Mouse (Mus musculus) midbrain, embryonic 16.5 days (tissue): ENCODE results near the gene Sord. TPM values are rescaled to one million over a fixed set of nuclear protein-coding genes. Genes with fewer than 3 reads are reported as not detected.

Experiments
- ATAC-seq: fragments of 200-750 bp; cut with Nextera tagmentation; 2 replicates; pipeline ENCODE4 v1.8.0; 2017; ENCODE audit warnings: moderate TSS enrichment
- H3K27ac ChIP-seq: fragments of 300-500 bp; sonication (generic); 2 replicates; pipeline ENCODE4 v1.5.1; 2014; ENCODE audit warnings: mild to moderate bottlenecking, low read length, mixed read lengths
- H3K27me3 ChIP-seq: fragments of 300-500 bp; sonication (generic); 2 replicates; pipeline ENCODE4 v1.6.1; 2014; ENCODE audit warnings: low read depth, low read length, mixed read lengths; ENCODE audit not compliant: control insufficient read depth, insufficient read depth
- H3K36me3 ChIP-seq: fragments of 300-500 bp; sonication (generic); 2 replicates; pipeline ENCODE4 v1.6.1; 2014; ENCODE audit warnings: mild to moderate bottlenecking, low read length, moderate library complexity, mixed read lengths; ENCODE audit not compliant: control insufficient read depth, insufficient read depth
- H3K4me1 ChIP-seq: fragments of 300-500 bp; sonication (generic); 2 replicates; pipeline ENCODE4 v1.6.1; 2014; ENCODE audit warnings: mild to moderate bottlenecking, low read length, mixed read lengths; ENCODE audit not compliant: control insufficient read depth, insufficient read depth
- H3K4me2 ChIP-seq: fragments of 300-500 bp; sonication (generic); 2 replicates; pipeline ENCODE4 v1.6.1; 2014; ENCODE audit warnings: mild to moderate bottlenecking, low read length, mixed read lengths
- H3K4me3 ChIP-seq: fragments of 300-500 bp; sonication (generic); 2 replicates; pipeline ENCODE4 v1.5.1; 2014; ENCODE audit warnings: low read depth, mild to moderate bottlenecking, low read length, moderate library complexity, mixed read lengths
- H3K9ac ChIP-seq: fragments of 300-500 bp; sonication (generic); 2 replicates; pipeline ENCODE4 v1.6.1; 2014; ENCODE audit warnings: low read depth, low read length, mixed read lengths
- H3K9me3 ChIP-seq: fragments of 300-500 bp; sonication (generic); replicated peaks from 2 replicates; pipeline ENCODE4 v1.6.1; 2014; ENCODE audit warnings: mild to moderate bottlenecking, low read length, mixed read lengths; ENCODE audit not compliant: control insufficient read depth, poor library complexity, severe bottlenecking
- WGBS: fragments of 180-500 bp; shearing (Covaris S2); extraction: QIAGEN DNeasy Blood & Tissue Kit; methylation state at CpG from one replicate; pipeline ENCODE4 v1.1.7; 2014; 5-methylcytosine and 5-hydroxymethylcytosine counted together
- polyA plus RNA-seq: library from polyadenylated mRNA; unstranded; fragments of >200 nt; fragmentation: Nextera tagmentation; extraction: Ambion mirVana; gene quantifications from 2 replicates; pipeline ENCODE4 v1.2.1, GENCODE M21; 2015

Sord gene
- polyA plus RNA-seq, 1 experiment from 2014 or later, result 25.5 TPM

DNA sequence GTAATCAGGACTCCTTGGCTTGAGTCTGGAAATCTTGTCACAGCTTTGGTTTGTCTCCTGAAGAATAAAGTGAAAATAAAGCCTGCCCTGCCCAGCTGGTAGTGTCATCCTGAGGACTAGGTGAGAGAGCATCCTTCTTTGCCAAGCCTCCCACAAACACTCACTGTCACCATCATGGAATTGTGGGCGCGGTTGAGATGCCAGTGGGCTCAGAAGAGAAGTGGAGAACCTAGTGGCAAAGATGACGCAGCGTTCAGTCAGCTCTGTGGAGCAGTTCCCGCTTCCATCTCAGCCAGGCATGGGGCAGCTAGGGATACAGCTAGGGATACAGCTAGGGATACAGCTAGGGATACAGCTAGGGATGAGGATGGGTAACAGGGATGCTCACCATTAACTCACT is 21.4 kb downstream of the Sord start:
- no peak for ATAC-seq
- 97% methylated on average over 5 of the region's 5 CpGs for WGBS
- H3K27me3 ChIP-seq, result no peaks in the 10 kb centered on the region

DNA sequence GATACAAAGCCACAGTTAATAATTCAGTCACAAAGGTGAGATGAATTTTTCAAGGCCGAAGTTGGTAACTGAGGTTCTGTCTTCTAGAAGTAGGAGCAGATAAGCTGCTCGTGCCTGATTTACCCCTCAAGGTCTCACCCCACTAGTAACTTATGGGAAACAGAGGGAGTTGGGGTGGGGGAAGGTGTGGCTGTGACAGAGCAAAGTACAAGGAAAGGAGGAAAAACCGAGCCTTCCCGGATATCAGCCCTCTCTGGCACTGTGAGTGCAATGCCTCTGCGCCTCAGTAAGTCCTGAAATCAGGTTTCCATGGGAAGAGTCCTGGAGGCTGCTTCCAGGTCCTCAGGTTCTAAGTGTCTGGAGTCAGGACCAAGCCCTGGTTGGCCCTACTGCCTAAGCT is 26.2 kb downstream of the Sord start:
- 93% methylated on average over 5 of the region's 5 CpGs for WGBS
- no peak overlapping the region for H3K9ac ChIP-seq
- H3K4me1 ChIP-seq, result peaks cover 12% of the 10 kb centered on the region
- no peak overlapping the region for H3K4me3 ChIP-seq
- ATAC-seq, result no peak
- no peaks in the 10 kb centered on the region for H3K27me3 ChIP-seq
- no peaks in the 10 kb centered on the region for H3K36me3 ChIP-seq
- no peak overlapping the region for H3K27ac ChIP-seq
- no peaks in the 10 kb centered on the region for H3K9me3 ChIP-seq
- H3K4me2 ChIP-seq, result no peak overlapping the region

More for the DNA sequence above, 21.4 kb downstream of the Sord start:
- no peak overlapping the region for H3K4me3 ChIP-seq
- H3K4me1 ChIP-seq, result no peaks in the 10 kb centered on the region
- H3K9ac ChIP-seq, result 0 out of 2 replicates have a peak overlapping the region, but pooled peaks have one; percentile 20
- H3K27ac ChIP-seq, result no peak overlapping the region
- H3K4me2 ChIP-seq, result no peak overlapping the region
- H3K9me3 ChIP-seq, result no peaks in the 10 kb centered on the region
- H3K36me3 ChIP-seq, result no peaks in the 10 kb centered on the region

GRCm38 (mm10) chr2:122264690-122265089 is 30.1 kb downstream of the Sord start:
- Histone ChIP-seq H3K4me1 (peaks cover 12% of the 10 kb centered on the region), H3K27me3 (no peaks in the 10 kb centered on the region), H3K9me3 (no peaks in the 10 kb centered on the region), H3K27ac (peak overlapping the region; percentile 67), H3K4me3 (no peak overlapping the region), H3K9ac (no peak overlapping the region), H3K4me2 (no peak overlapping the region; the same call in 1 of the 2 replicates), H3K36me3 (no peaks in the 10 kb centered on the region)
- ATAC-seq, result peak; percentile 91
- WGBS, result 18% methylated on average over 3 of the region's 3 CpGs

DNA sequence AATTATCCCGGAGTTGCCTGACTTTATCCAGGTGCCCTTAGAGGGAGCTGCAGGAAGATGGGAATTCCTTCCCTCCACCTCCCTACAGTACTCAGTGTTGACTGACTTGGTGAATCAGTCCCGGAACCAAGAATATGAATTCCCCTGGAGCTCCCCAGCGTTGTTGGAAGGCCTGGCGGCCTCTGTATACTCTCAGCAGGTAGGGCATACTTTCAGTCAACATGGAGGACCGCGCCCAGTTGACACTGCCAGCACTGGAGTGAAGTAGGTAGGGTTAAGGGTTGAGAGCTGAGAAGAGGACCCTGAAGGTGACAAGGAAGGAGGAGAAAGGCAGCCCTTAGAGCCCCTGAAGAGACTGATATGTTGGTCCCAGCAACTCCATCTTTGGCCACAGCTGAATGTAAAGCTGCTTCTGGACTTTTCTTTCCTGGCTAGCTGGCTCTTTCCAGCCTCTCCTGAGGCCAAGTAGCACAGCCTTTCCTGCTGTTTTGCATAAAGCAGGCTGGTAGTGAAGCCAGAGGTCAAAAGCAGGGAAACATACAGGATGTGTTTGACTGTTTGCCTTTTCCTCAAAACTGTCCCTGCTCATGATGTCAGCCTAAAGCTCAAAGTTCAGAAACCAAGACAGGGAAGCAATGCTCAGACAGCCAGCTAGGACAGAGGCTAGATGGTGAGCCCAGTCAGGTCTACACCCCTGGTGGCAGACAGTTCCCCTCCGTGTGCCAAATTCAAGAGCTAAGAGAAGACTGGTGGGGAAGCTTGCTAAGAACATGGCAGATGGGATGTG is 32.1 kb downstream of the Sord start:
- Histone ChIP-seq H3K9ac (no peak overlapping the region), H3K4me2 (no peak overlapping the region), H3K27me3 (no peaks in the 10 kb centered on the region), H3K36me3 (no peaks in the 10 kb centered on the region), H3K4me1 (peaks cover 12% of the 10 kb centered on the region), H3K4me3 (no peak overlapping the region), H3K9me3 (no peaks in the 10 kb centered on the region), H3K27ac (no peak overlapping the region)
- 93% methylated on average over 7 of the region's 7 CpGs for WGBS
- ATAC-seq, result no peak

DNA sequence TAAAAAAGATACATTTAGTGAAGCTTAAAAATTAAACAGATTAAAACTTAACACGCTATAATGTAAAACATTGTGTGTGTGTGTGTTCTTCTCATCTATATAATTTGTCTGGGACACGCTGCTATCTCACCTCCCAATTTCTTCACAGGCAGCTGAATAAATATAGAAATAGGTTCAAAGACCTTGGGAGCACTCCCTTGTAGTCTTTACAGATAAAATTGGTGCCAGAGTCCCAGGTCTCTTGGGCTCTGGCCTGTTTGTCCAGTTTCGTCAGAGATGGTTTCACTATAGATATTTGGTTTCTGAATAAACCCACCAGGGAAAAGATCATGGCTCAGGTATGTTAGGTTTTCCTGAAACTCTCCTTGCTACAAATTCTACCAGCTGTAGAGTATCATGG is 44.2 kb downstream of the Sord start:
- Histone ChIP-seq H3K9ac (no peak overlapping the region), H3K27me3 (no peaks in the 10 kb centered on the region), H3K9me3 (no peaks in the 10 kb centered on the region), H3K4me1 (no peaks in the 10 kb centered on the region), H3K27ac (no peak overlapping the region), H3K36me3 (no peaks in the 10 kb centered on the region), H3K4me2 (no peak overlapping the region), H3K4me3 (no peak overlapping the region)
- ATAC-seq, result no peak
- 91% methylated on average over 3 of the region's 3 CpGs for WGBS

DNA sequence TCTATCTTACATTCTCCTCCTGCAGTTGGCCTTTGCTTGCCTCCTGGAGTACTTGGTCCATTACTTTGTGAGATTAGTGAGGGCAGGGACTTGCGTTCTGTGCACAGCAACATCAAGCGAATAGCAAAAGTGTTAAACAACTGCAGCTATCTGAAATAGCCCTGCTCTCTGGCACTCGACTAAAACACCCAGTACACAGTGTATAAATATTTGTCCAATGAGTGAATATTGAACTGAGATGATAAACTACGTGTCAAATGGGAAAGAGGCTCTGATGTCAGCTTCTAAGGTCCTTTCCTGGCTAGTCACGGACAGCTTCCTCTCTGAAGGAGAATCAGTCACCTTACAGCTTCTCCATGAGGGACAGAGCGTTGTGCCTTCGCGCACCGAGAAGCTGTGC is 49.5 kb downstream of the Sord start:
- H3K4me2 ChIP-seq, result no peak overlapping the region
- 90% methylated on average over 9 of the region's 9 CpGs for WGBS

GRCm38 (mm10) chr2:122286137-122286536 is 51.6 kb downstream of the Sord start:
- H3K27ac ChIP-seq, result no peak overlapping the region
- H3K27me3 ChIP-seq, result no peaks in the 10 kb centered on the region
- ATAC-seq, result no peak
- H3K4me3 ChIP-seq, result no peak overlapping the region
- H3K4me1 ChIP-seq, result no peaks in the 10 kb centered on the region
- no peaks in the 10 kb centered on the region for H3K9me3 ChIP-seq
- H3K9ac ChIP-seq, result no peak overlapping the region
- no peaks in the 10 kb centered on the region for H3K36me3 ChIP-seq
- WGBS, result 70% methylated on average over 7 of the region's 7 CpGs
- H3K4me2 ChIP-seq, result no peak overlapping the region

More for the DNA sequence above, 49.5 kb downstream of the Sord start:
- H3K27me3 ChIP-seq, result no peaks in the 10 kb centered on the region
- H3K27ac ChIP-seq, result no peak overlapping the region
- no peaks in the 10 kb centered on the region for H3K36me3 ChIP-seq
- no peaks in the 10 kb centered on the region for H3K4me1 ChIP-seq
- H3K9me3 ChIP-seq, result no peaks in the 10 kb centered on the region
- H3K9ac ChIP-seq, result no peak overlapping the region
- ATAC-seq, result no peak
- no peak overlapping the region for H3K4me3 ChIP-seq

DNA sequence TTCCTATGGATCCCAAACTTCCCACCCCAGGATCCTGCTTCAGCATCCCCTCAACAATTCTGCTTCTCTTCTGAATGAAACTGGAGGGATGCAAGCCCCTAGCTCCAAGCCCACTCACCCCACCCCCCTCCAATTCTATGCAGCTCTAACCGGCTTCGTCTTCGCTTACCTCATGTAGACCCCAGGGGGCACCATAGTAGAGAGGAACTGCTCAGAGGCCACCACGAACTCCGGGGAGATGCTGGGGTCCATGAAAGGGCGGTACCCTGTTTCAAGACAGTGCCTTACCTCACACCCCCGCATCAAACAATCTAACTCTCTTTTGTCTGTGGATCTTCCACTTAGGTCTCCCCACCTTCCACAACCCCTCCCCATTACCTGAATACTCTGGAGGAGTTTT is 60.4 kb downstream of the Sord start:
- no peaks in the 10 kb centered on the region for H3K9me3 ChIP-seq
- no peak overlapping the region for H3K4me2 ChIP-seq
- no peak overlapping the region for H3K27ac ChIP-seq
- H3K4me3 ChIP-seq, result no peak overlapping the region
- 4% methylated on average over 7 of the region's 7 CpGs for WGBS
- no peak overlapping the region for H3K9ac ChIP-seq
- ATAC-seq, result no peak
- peaks cover 42% of the 10 kb centered on the region for H3K27me3 ChIP-seq
- H3K4me1 ChIP-seq, result peaks cover 20% of the 10 kb centered on the region
- H3K36me3 ChIP-seq, result no peaks in the 10 kb centered on the region

DNA sequence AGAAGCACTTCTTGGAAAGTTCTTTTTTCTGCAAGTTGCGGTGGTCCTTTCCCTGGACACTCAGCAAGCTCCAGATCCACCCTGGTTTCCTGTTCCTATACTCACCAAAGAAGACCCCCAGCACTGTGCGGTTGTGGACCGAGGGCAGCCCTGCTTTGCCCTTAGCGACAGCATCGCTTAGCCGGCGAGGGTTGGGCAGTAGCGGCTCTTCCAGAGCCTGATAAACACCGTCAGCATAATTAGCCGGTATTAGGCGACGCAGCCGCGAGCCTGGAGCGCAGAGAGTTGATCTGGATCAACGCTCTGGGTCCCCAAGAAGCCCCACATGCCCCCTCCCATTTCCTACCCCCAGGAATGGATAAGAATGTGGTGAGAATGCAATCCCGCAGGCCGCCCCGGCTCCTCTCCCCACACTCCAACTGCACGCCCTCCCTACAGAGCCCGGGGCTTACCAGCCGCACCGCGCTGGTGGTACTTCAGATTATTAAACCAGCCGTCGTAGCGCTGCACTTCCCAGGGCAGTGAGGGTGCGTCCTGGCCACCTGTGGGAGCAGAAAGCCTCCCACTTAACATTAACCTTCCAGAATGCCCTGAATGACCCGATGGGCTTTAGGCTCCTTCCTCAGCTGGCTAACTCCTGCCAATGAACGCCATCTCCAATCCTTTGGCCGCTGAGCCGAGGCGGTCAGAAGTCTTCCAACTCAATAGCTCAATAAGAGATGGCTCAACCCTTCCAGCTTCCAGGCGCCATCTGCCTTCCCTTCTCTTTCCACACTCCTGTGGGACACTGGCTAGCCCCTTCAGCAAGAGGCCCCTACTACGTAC is 62.9 kb downstream of the Sord start:
- WGBS, result under 1% methylated on average over 35 of the region's 35 CpGs

More for the DNA sequence above, 62.9 kb downstream of the Sord start:
- Histone ChIP-seq H3K36me3 (no peaks in the 10 kb centered on the region), H3K4me1 (peaks cover 35% of the 10 kb centered on the region), H3K27me3 (peaks cover 56% of the 10 kb centered on the region), H3K4me2 (peak overlapping the region; percentile 33), H3K9ac (no peak overlapping the region), H3K27ac (no peak overlapping the region), H3K9me3 (no peaks in the 10 kb centered on the region), H3K4me3 (peak overlapping the region; percentile 18; the same call in 1 of the 2 replicates)
- no peak for ATAC-seq
